Mouse (Mus musculus): Measurements from ENCODE around the gene Tmem207. TPM values are rescaled to one million over a fixed set of nuclear protein-coding genes. Genes with fewer than 3 reads are reported as not detected.
"Not testable (repeated sequence)": the region's sequence is repeated elsewhere in the genome, so short reads cannot be mapped to it uniquely, and the experiment has no call there.

Tmem207 gene
- total RNA-seq (2015; ENCODE audit: low replicate concordance) (not detected in 2 replicates), total RNA-seq (2017; ENCODE audit: low replicate concordance) (not detected in 2 replicates)

- ATAC-seq (replicated peaks; ENCODE audit: low FRiP score, poor library complexity, severe bottlenecking) = no peak
These were observed at the start of gene Tmem207 for GRCm38 (mm10) chr16:26526669-26527068. Gene Tmem207, minus strand, starts transcription at chr16:26526769.

- no peak for ATAC-seq (replicated peaks; ENCODE audit: low FRiP score, poor library complexity, severe bottlenecking)
These were observed 47.6 kb upstream of the Tmem207 start for GRCm38 (mm10) chr16:26574173-26574572.

GRCm38 (mm10) chr16:26571836-26572235, 45.3 kb upstream of the Tmem207 start:
- ATAC-seq (replicated peaks; ENCODE audit: low FRiP score, poor library complexity, severe bottlenecking) = no peak

GRCm38 (mm10) chr16:26569387-26569978, 42.9 kb upstream of the Tmem207 start:
- ATAC-seq (replicated peaks; ENCODE audit: low FRiP score, poor library complexity, severe bottlenecking) = no peak

- ATAC-seq (replicated peaks; ENCODE audit: low FRiP score, poor library complexity, severe bottlenecking) = no peak
These were observed 36.2 kb upstream of the Tmem207 start for GRCm38 (mm10) chr16:26562771-26563170.

- no peak for ATAC-seq (replicated peaks; ENCODE audit: low FRiP score, poor library complexity, severe bottlenecking)
These were observed 35.2 kb upstream of the Tmem207 start for GRCm38 (mm10) chr16:26561743-26562142.

- no peak for ATAC-seq (replicated peaks; ENCODE audit: low FRiP score, poor library complexity, severe bottlenecking)
These were observed 32.2 kb upstream of the Tmem207 start for GRCm38 (mm10) chr16:26558797-26559196.

- no peak for ATAC-seq (replicated peaks; ENCODE audit: low FRiP score, poor library complexity, severe bottlenecking)
These were observed 25.7 kb upstream of the Tmem207 start for GRCm38 (mm10) chr16:26552234-26552633.

- no peak for ATAC-seq (replicated peaks; ENCODE audit: low FRiP score, poor library complexity, severe bottlenecking)
These were observed 22.7 kb upstream of the Tmem207 start for GRCm38 (mm10) chr16:26549221-26549620.

GRCm38 (mm10) chr16:26546879-26547206, 20.3 kb upstream of the Tmem207 start:
- ATAC-seq (replicated peaks; ENCODE audit: low FRiP score, poor library complexity, severe bottlenecking) = no peak

- no peak for ATAC-seq (replicated peaks; ENCODE audit: low FRiP score, poor library complexity, severe bottlenecking)
These were observed 19.8 kb upstream of the Tmem207 start for GRCm38 (mm10) chr16:26546170-26546878.

- ATAC-seq (replicated peaks; ENCODE audit: low FRiP score, poor library complexity, severe bottlenecking) = no peak
These were observed 5.7 kb upstream of the Tmem207 start for GRCm38 (mm10) chr16:26532287-26532686.

- no peak for ATAC-seq (replicated peaks; ENCODE audit: low FRiP score, poor library complexity, severe bottlenecking)
These were observed 3.9 kb upstream of the Tmem207 start for GRCm38 (mm10) chr16:26530451-26530850.

- ATAC-seq (replicated peaks; ENCODE audit: low FRiP score, poor library complexity, severe bottlenecking) = no peak
These were observed 1.5 kb upstream of the Tmem207 start for GRCm38 (mm10) chr16:26527931-26528666.

GRCm38 (mm10) chr16:26525832-26526231, 737 bp downstream of the Tmem207 start:
- ATAC-seq (replicated peaks; ENCODE audit: low FRiP score, poor library complexity, severe bottlenecking) = no peak

GRCm38 (mm10) chr16:26519596-26519995, 7.0 kb downstream of the Tmem207 start:
- no peak for ATAC-seq (replicated peaks; ENCODE audit: low FRiP score, poor library complexity, severe bottlenecking)

GRCm38 (mm10) chr16:26504961-26505360, 21.6 kb downstream of the Tmem207 start:
- no peak for ATAC-seq (replicated peaks; ENCODE audit: low FRiP score, poor library complexity, severe bottlenecking)

GRCm38 (mm10) chr16:26500738-26501137, 25.8 kb downstream of the Tmem207 start:
- ATAC-seq (replicated peaks; ENCODE audit: low FRiP score, poor library complexity, severe bottlenecking) = no peak

GRCm38 (mm10) chr16:26499705-26500104, 26.9 kb downstream of the Tmem207 start:
- ATAC-seq (replicated peaks; ENCODE audit: low FRiP score, poor library complexity, severe bottlenecking) = not testable (repeated sequence)

GRCm38 (mm10) chr16:26495721-26496120, 30.8 kb downstream of the Tmem207 start:
- ATAC-seq (replicated peaks; ENCODE audit: low FRiP score, poor library complexity, severe bottlenecking) = no peak

- no peak for ATAC-seq (replicated peaks; ENCODE audit: low FRiP score, poor library complexity, severe bottlenecking)
These were observed 55.3 kb downstream of the Tmem207 start for GRCm38 (mm10) chr16:26471254-26471653.

All from erythroid progenitor cell, adult 5-6 weeks (primary cell).